Mouse (Mus musculus) forebrain, embryonic 12.5 days (tissue): Measurements from ENCODE around the gene Aifm2. TPM values are rescaled to one million over a fixed set of nuclear protein-coding genes. Genes with fewer than 3 reads are reported as not detected.
A peak's percentile ranks its signal among the peaks of the same experiment; 100 is the strongest.

Experiments
- ATAC-seq: fragments of 200-750 bp; cut with Nextera tagmentation; 2 replicates; pipeline ENCODE4 v1.8.0; 2017; ENCODE audit warnings: moderate TSS enrichment; ENCODE audit not compliant: low FRiP score
- H3K27ac ChIP-seq: fragments of 300-500 bp; sonication (generic); 2 replicates; pipeline ENCODE4 v1.5.1; 2016; ENCODE audit warnings: mild to moderate bottlenecking
- H3K27me3 ChIP-seq: fragments of 300-500 bp; sonication (generic); 2 replicates; pipeline ENCODE4 v1.6.1; 2016; ENCODE audit warnings: mild to moderate bottlenecking
- H3K36me3 ChIP-seq: fragments of 300-500 bp; sonication (generic); replicated peaks from 2 replicates; pipeline ENCODE4 v1.6.1; 2016; ENCODE audit warnings: mild to moderate bottlenecking
- H3K4me1 ChIP-seq: fragments of 300-500 bp; sonication (generic); 2 replicates; pipeline ENCODE4 v1.6.1; 2016
- H3K4me2 ChIP-seq: fragments of 300-500 bp; sonication (generic); 2 replicates; pipeline ENCODE4 v1.6.1; 2016; ENCODE audit warnings: mild to moderate bottlenecking, moderate library complexity
- H3K4me3 ChIP-seq: fragments of 300-500 bp; sonication (generic); replicated peaks from 2 replicates; pipeline ENCODE4 v1.5.1; 2016; ENCODE audit warnings: mild to moderate bottlenecking
- H3K9ac ChIP-seq: fragments of 300-500 bp; sonication (generic); 2 replicates; pipeline ENCODE4 v1.6.1; 2016; ENCODE audit warnings: mild to moderate bottlenecking
- H3K9me3 ChIP-seq: fragments of 300-500 bp; sonication (generic); 2 replicates; pipeline ENCODE4 v1.6.1; 2016
- WGBS: fragments of 180-500 bp; shearing (Covaris S2); methylation state at CpG from one replicate; pipeline ENCODE4 v1.1.7; 2016; 5-methylcytosine and 5-hydroxymethylcytosine counted together
- polyA plus RNA-seq: library from polyadenylated mRNA; unstranded; fragments of >200 nt; fragmentation: Nextera tagmentation; extraction: Ambion mirVana; gene quantifications from 2 replicates; pipeline ENCODE4 v1.2.1, GENCODE M21; 2016

The Aifm2 gene
- polyA plus RNA-seq, 1 experiment from 2014 or later = 6.1 TPM

DNA sequence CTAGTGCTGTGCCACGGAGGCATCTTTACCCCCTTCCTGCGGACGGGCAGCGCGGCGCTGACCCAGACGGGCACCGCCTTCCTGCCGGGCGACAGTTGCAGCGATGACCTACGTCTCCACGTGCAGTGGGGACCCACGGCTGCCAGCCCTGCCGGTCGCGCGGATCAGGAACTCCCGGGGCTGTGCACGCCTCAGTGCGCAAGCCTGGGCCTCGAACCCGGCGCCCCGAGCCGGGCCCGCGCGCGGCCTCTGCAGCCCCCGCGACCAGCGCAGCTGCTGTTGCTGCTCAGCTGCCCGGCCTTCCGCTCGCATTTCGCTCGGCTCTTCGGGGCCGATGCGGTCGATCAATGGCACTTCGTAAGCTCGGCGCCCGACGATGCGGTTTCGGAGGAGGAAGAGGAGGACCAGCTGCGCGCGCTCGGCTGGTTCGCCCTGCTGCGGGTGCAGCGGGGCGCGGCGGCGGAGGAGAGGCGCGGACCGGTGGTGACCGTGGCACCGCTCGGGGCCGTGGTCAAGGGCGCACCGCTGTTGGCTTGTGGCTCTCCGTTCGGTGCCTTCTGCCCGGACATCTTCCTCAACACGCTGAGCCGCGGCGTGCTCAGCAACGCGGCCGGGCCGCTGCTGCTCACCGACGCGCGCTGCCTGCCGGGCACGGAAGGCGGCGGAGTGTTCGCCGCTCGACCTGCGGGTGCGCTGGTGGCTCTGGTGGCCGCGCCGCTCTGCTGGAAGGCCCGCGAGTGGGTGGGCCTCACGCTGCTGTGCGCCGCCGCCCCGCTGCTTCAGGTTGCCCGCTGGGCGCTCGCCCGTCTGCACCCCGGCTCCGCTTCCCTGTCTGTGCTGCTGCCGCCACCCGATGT is 19.1 kb upstream of the Aifm2 start:
- Histone ChIP-seq H3K9me3 (no peaks in the 10 kb centered on the region), H3K27ac (peak overlapping the region; percentile 60; the same call in 1 of the 2 replicates), H3K4me2 (peak overlapping the region; percentile 99), H3K9ac (peak overlapping the region; percentile 75), H3K36me3 (peaks cover 32% of the 10 kb centered on the region), H3K4me1 (peaks cover 23% of the 10 kb centered on the region), H3K27me3 (no peaks in the 10 kb centered on the region), H3K4me3 (peak overlapping the region; percentile 92)
- peak; percentile 3; the same call in 1 of the 2 replicates for ATAC-seq
- WGBS = under 1% methylated on average over 99 of the region's 111 CpGs

DNA sequence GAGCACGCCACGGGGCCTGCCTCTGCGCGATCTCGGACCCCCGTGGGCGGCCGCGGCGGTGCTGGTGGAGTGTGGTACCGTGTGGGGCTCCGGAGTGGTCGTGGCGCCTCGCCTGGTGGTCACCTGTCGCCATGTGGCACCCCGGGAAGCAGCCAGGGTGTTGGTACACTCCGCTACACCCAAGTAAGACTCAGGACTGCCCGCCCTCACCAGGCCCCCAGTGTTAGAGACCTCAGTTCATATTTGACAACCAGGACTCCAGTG is 18.6 kb upstream of the Aifm2 start:
- Histone ChIP-seq H3K9me3 (no peaks in the 10 kb centered on the region), H3K27me3 (no peaks in the 10 kb centered on the region), H3K4me1 (peaks cover 23% of the 10 kb centered on the region), H3K4me3 (peak overlapping the region; percentile 92), H3K36me3 (peaks cover 30% of the 10 kb centered on the region), H3K27ac (no peak overlapping the region), H3K4me2 (peak overlapping the region; percentile 99), H3K9ac (peak overlapping the region; percentile 75)
- 17% methylated on average over 19 of the region's 19 CpGs for WGBS
- no peak for ATAC-seq

DNA sequence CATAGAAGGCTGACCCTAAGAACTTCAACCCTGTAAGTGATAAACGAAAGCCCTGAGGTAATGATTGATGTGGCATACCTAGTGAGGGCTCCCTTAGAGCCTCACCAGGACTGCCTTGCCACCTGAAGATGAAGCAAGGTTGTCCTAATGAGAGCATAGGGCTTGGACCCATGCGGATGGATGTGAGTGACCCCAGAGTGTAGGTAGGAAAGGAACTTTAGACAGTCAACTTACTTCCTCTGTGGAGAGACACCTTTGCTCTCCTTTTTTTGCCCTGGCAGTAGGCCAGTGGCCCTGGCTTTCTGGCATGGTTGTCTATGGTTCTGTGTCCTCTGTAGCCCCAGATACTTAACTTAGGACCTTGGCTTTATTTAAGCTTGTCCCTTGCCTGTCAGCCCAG is 18.0 kb upstream of the Aifm2 start:
- 91% methylated on average over 2 of the region's 2 CpGs for WGBS
- H3K4me1 ChIP-seq = peaks cover 23% of the 10 kb centered on the region
- peak overlapping the region; percentile 92 for H3K4me3 ChIP-seq
- peaks cover 31% of the 10 kb centered on the region for H3K36me3 ChIP-seq
- no peaks in the 10 kb centered on the region for H3K27me3 ChIP-seq
- no peak for ATAC-seq
- no peaks in the 10 kb centered on the region for H3K9me3 ChIP-seq
- peak overlapping the region; percentile 75; the same call in 1 of the 2 replicates for H3K9ac ChIP-seq
- H3K4me2 ChIP-seq = peak overlapping the region; percentile 99
- no peak overlapping the region for H3K27ac ChIP-seq

DNA sequence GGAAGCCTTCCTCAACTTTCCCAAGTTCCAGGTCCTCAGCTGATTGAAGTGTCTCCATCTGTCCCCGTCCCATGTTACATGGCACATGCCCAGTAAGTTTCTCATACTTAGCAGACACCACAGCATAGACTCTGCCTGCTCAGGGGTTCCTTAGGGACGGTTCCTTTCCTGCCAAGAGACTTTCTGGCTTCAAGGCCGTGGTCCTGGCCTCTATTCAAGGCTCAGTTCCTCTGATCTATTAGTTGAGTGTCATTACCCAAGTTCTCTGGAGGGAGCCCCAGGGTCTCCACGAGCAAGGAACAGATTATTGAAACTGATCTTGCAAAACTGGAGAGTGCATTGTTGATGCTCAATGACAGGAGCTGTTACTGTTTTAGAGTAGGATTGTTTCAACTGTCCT is 10.4 kb upstream of the Aifm2 start:
- H3K36me3 ChIP-seq = peaks cover 24% of the 10 kb centered on the region
- no peak overlapping the region for H3K4me2 ChIP-seq
- H3K9me3 ChIP-seq = no peaks in the 10 kb centered on the region
- no peak for ATAC-seq
- no peak overlapping the region for H3K27ac ChIP-seq
- H3K9ac ChIP-seq = no peak overlapping the region
- no peaks in the 10 kb centered on the region for H3K27me3 ChIP-seq
- WGBS = 76% methylated on average over 4 of the region's 4 CpGs
- H3K4me3 ChIP-seq = no peak overlapping the region
- no peaks in the 10 kb centered on the region for H3K4me1 ChIP-seq

DNA sequence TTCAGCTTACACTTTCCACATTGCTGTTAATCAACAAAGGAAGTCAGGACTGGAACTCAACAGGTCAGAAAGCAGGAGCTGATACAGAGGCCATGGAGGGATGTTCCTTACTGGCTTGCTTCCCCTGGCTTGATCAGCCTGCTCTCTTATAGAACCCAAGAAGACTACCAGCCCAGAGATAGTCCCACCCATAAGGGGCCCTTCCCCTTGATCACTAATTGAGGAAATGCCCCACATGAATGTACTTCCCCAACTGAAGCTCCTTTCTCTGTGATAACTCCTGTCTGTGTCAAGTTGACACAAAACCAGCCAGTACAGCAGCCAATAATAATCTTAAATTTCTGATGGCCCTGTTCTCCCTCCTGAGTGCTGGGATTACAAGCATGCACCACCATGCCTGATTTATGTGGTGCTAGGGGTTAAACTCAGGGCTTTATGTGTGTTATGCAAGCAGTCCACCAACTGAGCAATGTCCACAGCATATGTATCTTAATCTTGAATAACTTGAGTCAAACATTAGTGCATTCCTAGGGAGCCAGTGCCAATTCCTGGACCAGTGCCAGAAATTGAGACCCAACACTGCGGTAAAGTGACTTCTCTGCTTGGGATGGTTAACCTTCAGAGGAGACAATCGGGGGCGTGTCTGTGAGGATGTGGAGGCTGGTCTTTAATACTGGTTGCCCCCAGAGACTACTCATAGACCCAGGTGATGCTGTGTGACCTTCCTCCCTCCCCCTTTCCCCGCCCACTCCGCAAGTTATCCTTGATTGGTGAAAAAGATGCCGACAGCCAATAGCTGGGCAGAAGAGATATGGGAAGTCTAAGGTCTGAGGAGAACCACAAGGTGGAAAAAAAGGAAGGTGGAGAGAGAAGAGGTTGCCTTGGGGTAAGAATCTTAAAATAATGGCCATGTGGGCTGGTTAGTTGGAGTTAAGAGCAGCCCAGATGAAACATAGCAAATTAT is 8.4 kb upstream of the Aifm2 start:
- H3K4me2 ChIP-seq = no peak overlapping the region
- no peak overlapping the region for H3K9ac ChIP-seq
- no peak overlapping the region for H3K4me3 ChIP-seq
- H3K4me1 ChIP-seq = no peaks in the 10 kb centered on the region
- H3K36me3 ChIP-seq = peaks cover 19% of the 10 kb centered on the region
- WGBS = 72% methylated on average over 6 of the region's 6 CpGs
- no peak overlapping the region for H3K27ac ChIP-seq
- ATAC-seq = no peak
- no peaks in the 10 kb centered on the region for H3K9me3 ChIP-seq
- 0 out of 2 replicates have a peak, but pooled peaks cover 3% of the 10 kb centered on the region for H3K27me3 ChIP-seq

DNA sequence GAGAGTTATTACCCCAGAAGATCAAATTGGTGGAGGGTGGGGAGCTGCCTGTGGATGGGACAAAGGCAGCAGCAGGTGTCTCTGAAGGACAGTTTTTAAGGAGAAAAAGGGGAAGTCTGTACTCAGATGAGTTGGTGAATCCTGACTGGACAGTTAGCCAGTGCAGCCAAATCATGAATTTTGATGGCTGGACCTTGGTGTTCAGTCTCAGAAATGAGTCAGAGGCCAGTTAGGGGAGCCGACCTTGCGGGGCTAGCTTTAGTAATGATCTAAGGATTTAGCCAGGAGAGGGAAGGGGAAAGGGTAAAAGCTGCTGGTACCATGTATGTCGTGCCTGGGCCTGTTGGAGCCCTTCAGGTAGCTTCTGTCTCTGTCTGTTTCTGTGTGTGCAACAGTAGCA is 1.5 kb upstream of the Aifm2 start:
- 62% methylated on average over 3 of the region's 3 CpGs for WGBS
- no peaks in the 10 kb centered on the region for H3K36me3 ChIP-seq
- H3K9ac ChIP-seq = no peak overlapping the region
- H3K27ac ChIP-seq = no peak overlapping the region
- no peak for ATAC-seq
- no peaks in the 10 kb centered on the region for H3K9me3 ChIP-seq
- peaks cover 35% of the 10 kb centered on the region for H3K27me3 ChIP-seq
- no peak overlapping the region for H3K4me2 ChIP-seq
- peaks cover 9% of the 10 kb centered on the region for H3K4me1 ChIP-seq
- H3K4me3 ChIP-seq = no peak overlapping the region

DNA sequence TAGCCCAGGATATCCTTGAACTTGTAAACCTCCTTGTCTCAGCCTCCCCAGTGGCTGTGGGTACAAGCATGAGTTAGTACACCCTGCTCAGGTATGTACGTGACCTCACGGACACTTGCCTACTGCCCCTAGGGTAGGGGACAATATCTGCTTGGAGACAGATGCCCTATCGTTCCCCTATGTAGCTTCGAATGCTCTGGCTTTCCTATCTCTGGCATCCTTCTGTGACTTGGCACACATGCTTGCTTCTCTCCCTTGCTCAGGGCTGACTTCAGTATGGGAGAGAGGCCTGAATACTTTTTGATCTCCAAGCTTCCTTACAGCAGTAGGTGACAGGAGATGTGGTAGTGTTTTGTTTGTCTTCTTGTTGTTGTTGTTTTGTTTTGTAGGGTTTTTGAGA is 917 bp upstream of the Aifm2 start:
- H3K27me3 ChIP-seq = peaks cover 35% of the 10 kb centered on the region
- whole genome bisulfite sequencing = 94% methylated on average over 4 of the region's 4 CpGs
- no peak for ATAC-seq

DNA sequence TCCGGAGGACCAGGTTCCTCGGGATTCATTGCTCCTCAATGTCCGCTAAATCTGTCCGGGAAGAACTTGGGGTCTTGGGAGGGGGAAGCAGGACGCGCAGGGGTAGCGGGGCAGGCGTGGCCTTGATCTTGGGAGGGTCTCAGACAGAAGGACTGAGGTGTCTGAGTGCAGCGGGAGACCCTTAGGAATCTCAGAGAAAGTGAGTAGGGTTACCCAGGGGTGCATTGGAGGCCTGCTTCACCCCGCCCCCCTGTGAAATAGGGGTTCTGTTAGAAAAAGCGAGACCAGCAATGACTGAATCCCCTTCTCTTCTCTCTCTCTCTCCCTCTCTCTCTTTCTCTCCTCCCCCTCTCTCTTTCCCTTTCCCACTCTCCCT is 387 bp downstream of the Aifm2 start:
- Histone ChIP-seq H3K4me1 (peaks cover 9% of the 10 kb centered on the region), H3K9ac (peak overlapping the region; percentile 61), H3K9me3 (no peaks in the 10 kb centered on the region), H3K4me2 (peak overlapping the region; percentile 85), H3K4me3 (peak overlapping the region; percentile 53), H3K27ac (no peak overlapping the region), H3K27me3 (peaks cover 35% of the 10 kb centered on the region), H3K36me3 (no peaks in the 10 kb centered on the region)
- 3% methylated on average over 11 of the region's 11 CpGs for WGBS
- ATAC-seq = no peak

More for the DNA sequence above, 917 bp upstream of the Aifm2 start:
- no peaks in the 10 kb centered on the region for H3K36me3 ChIP-seq
- H3K4me3 ChIP-seq = no peak overlapping the region
- H3K4me2 ChIP-seq = no peak overlapping the region
- no peaks in the 10 kb centered on the region for H3K9me3 ChIP-seq
- peaks cover 9% of the 10 kb centered on the region for H3K4me1 ChIP-seq
- no peak overlapping the region for H3K9ac ChIP-seq
- H3K27ac ChIP-seq = no peak overlapping the region

DNA sequence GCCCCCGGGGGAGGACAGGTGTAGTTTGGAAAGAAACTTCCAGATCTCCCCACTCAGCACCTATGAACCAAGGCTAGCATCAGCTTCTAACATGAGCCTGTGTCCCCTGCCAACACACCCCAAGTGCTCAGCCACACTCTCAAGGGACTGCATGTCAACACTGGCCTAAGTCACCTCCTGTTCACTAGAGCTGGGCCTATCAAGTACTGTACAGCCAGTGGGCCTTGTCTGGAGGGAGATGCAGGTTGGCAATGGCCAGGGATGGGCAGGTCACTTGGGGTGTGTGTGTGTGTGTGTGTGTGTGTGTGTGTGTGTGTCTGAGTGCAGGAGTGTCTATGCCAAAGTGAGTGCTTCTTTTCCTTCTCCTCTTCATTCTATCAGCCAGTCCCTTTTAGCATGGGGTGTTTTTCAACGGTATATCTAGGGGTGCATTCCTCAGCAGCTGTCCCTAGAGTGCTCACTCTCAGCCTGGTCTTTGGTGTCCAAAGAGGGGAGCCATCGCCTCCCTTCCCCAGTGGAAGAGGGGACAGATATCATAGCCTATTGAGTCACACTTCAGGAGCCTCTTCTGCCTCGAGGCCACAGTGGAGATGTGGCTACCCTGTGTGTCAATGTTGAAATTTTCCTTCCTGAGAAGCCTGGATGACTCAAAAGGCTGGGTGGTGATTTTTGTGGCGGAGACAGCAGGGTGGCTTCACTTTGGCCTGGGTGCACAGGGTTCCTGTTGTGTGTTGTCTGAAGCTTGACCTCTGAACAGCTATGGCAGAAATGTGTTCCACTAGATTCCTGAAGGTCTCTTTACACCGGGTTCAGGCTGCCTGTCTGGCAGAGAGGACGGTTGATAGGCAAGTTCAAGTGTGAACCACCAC is 1.2 kb downstream of the Aifm2 start:
- peaks cover 32% of the 10 kb centered on the region for H3K27me3 ChIP-seq
- no peaks in the 10 kb centered on the region for H3K36me3 ChIP-seq
- 84% methylated on average over 7 of the region's 7 CpGs for WGBS
- H3K4me2 ChIP-seq = peak overlapping the region; percentile 85; the same call in 1 of the 2 replicates
- H3K4me3 ChIP-seq = no peak overlapping the region
- H3K4me1 ChIP-seq = peaks cover 9% of the 10 kb centered on the region
- H3K27ac ChIP-seq = no peak overlapping the region
- no peaks in the 10 kb centered on the region for H3K9me3 ChIP-seq
- H3K9ac ChIP-seq = no peak overlapping the region
- no peak for ATAC-seq

DNA sequence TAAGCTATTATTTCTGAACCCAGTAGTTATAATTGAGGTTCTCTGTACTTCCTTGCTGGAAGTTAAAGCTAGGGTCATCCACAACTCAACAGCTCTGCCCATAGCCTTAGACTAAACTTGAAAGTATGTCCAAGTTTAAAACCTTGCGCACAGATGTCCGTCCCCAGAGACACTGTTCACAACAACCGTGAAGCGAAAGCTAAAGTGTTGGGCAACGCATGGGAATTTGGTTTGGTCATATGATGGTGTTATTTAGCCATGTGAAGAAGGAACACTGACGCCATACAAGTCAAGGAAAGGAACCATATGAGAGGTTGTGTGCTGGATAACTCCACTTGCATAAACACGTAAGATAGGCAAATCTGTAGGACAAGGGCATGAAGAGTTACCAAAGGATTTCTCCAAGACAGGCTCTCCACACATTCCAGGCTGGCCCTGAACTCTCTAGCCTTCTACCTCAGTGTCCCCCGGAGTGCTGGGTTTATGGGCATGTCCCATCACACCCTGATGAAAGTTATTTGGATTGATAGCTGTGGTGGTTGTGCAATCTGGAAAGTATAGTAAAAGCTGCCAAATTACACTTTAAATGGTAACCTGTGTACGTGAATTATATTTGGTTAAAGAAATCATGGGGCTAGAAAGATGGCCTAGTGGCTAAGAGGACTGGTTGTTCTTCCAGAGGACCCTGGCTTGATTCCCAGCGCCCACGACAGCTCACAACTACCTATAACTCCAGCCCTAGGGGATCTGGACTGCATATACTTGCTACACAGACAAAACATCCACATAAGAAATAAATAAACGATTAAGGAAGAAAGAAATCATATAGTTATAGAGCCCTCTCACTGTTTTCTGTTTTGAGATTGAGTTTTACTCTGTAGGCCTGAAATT is 2.6 kb downstream of the Aifm2 start:
- H3K27me3 ChIP-seq = peaks cover 27% of the 10 kb centered on the region
- no peak overlapping the region for H3K4me3 ChIP-seq
- no peak overlapping the region for H3K4me2 ChIP-seq
- no peaks in the 10 kb centered on the region for H3K9me3 ChIP-seq
- H3K36me3 ChIP-seq = no peaks in the 10 kb centered on the region
- no peak overlapping the region for H3K27ac ChIP-seq
- 90% methylated on average over 12 of the region's 12 CpGs for WGBS
- ATAC-seq = no peak
- peaks cover 9% of the 10 kb centered on the region for H3K4me1 ChIP-seq
- H3K9ac ChIP-seq = no peak overlapping the region

DNA sequence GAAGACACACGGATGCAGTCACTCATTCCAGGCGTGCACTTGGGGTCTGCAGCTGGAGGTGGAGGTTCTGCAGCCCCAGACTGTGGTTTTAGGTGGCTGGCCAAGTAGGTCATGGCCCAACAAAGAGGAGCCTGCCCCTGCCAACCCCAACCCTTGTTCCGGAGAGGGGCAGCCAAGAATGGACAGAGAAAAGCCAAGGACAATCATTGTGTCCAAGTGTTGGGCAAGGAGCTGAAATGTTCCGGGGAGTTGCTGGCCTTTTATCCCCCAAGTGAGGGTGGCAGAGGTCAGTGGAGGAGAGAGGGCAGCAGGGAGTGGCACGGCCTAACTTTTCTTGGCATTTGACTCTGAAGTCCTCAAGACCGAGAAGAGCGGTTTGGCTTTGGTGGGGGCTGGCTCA is 5.3 kb downstream of the Aifm2 start:
- 93% methylated on average over 7 of the region's 7 CpGs for WGBS
- H3K9me3 ChIP-seq = no peaks in the 10 kb centered on the region
- H3K4me3 ChIP-seq = no peak overlapping the region
- no peak for ATAC-seq
- no peak overlapping the region for H3K4me2 ChIP-seq
- H3K27ac ChIP-seq = no peak overlapping the region
- no peaks in the 10 kb centered on the region for H3K36me3 ChIP-seq
- peaks cover 4% of the 10 kb centered on the region for H3K4me1 ChIP-seq
- peaks cover 14% of the 10 kb centered on the region for H3K27me3 ChIP-seq
- no peak overlapping the region for H3K9ac ChIP-seq
